Mouse (Mus musculus) E14TG2a.4 (cell line): ENCODE data around the gene Lsamp.

Source experiments
- CTCF ChIP-seq: conservative IDR thresholded peaks from 2 replicates; pipeline ENCODE4 v1.5.1; 2014; ENCODE audit warnings: low read length
- POU5F1 ChIP-seq: IDR thresholded peaks from 2 replicates; pipeline ENCODE4 v1.6.1; 2014; ENCODE audit warnings: low read length, borderline replicate concordance

DNA sequence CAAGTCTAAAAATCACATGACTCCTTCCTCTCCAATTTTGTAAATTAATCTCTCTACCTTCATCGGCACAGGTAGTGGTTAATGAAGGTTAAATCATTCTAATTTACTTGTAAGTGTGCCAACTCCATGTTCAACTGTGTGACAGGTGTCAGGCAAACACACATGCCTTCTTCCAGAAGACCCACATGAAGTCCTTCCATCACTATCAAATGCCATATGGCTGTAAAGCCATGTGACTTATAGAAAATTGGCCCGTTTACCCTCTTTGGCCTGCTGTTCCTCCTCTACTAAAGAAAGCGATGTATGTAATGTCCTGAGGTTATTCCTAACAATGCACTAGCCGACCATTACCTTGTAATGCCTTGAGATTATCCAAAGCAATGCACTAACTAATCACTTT lies 565.5 kb downstream of the Lsamp start:
- no peak for TF ChIP-seq CTCF
- no peak for TF ChIP-seq POU5F1
